Mouse (Mus musculus): ENCODE results near the gene Prmt8. TPM values are rescaled to one million over a fixed set of nuclear protein-coding genes. Genes with fewer than 3 reads are reported as not detected.
A peak's percentile ranks its signal among the peaks of the same experiment; 100 is the strongest.

Gene Prmt8
- polyA plus RNA-seq (2012; ENCODE audit: insufficient read depth, insufficient read length, low replicate concordance, missing spikeins): 187 TPM in 1 of 2 replicates, not detected in the other

- 2% methylated on average over 40 of the region's 42 CpGs for WGBS
- H3K27ac ChIP-seq (ENCODE audit: insufficient read depth, low read depth, low read length): peak within 1 kb of the TSS; percentile 66
- H3K4me1 ChIP-seq (ENCODE audit: control insufficient read depth, insufficient read depth, low read length): peaks cover 16% of the 10 kb centered on the region
- peak within 1 kb of the TSS; percentile 74 for H3K4me3 ChIP-seq (ENCODE audit: insufficient read depth, low read depth, low read length)
- TF ChIP-seq CTCF (IDR thresholded peaks at IDR 0.05; ENCODE audit: insufficient read depth, low read depth, low read length) (no peak), POLR2A (IDR thresholded peaks at IDR 0.05; ENCODE audit: insufficient read depth, low read depth, low read length) (no peak)
These were observed at the start of gene Prmt8 for GRCm38 (mm10) chr6:127769275-127770156. Prmt8 (minus strand) TSS chr6:127769472.

GRCm38 (mm10) chr6:127803046-127803729, 33.9 kb upstream of the Prmt8 start:
- Histone ChIP-seq H3K4me3 (ENCODE audit: insufficient read depth, low read depth, low read length) (no peak overlapping the region), H3K4me1 (ENCODE audit: control insufficient read depth, insufficient read depth, low read length) (no peaks in the 10 kb centered on the region), H3K27ac (ENCODE audit: insufficient read depth, low read depth, low read length) (no peak overlapping the region)
- TF ChIP-seq CTCF (IDR thresholded peaks at IDR 0.05; ENCODE audit: insufficient read depth, low read depth, low read length) (no peak), POLR2A (IDR thresholded peaks at IDR 0.05; ENCODE audit: insufficient read depth, low read depth, low read length) (no peak)
- WGBS: 51% methylated on average over 9 of the region's 9 CpGs

- TF ChIP-seq CTCF (IDR thresholded peaks at IDR 0.05; ENCODE audit: insufficient read depth, low read depth, low read length) (no peak), POLR2A (IDR thresholded peaks at IDR 0.05; ENCODE audit: insufficient read depth, low read depth, low read length) (no peak)
- Histone ChIP-seq H3K4me1 (ENCODE audit: control insufficient read depth, insufficient read depth, low read length) (no peaks in the 10 kb centered on the region), H3K27ac (ENCODE audit: insufficient read depth, low read depth, low read length) (no peak overlapping the region), H3K4me3 (ENCODE audit: insufficient read depth, low read depth, low read length) (no peak overlapping the region)
- WGBS: 80% methylated on average over 12 of the region's 12 CpGs
These were observed 32.9 kb upstream of the Prmt8 start for GRCm38 (mm10) chr6:127802211-127802610.

GRCm38 (mm10) chr6:127790023-127790422, 20.8 kb upstream of the Prmt8 start:
- Histone ChIP-seq H3K4me3 (ENCODE audit: insufficient read depth, low read depth, low read length) (no peak overlapping the region), H3K4me1 (ENCODE audit: control insufficient read depth, insufficient read depth, low read length) (no peaks in the 10 kb centered on the region), H3K27ac (ENCODE audit: insufficient read depth, low read depth, low read length) (no peak overlapping the region)
- TF ChIP-seq POLR2A (IDR thresholded peaks at IDR 0.05; ENCODE audit: insufficient read depth, low read depth, low read length) (no peak), CTCF (IDR thresholded peaks at IDR 0.05; ENCODE audit: insufficient read depth, low read depth, low read length) (no peak)
- WGBS: 72% methylated on average over 13 of the region's 13 CpGs

GRCm38 (mm10) chr6:127770806-127771205, 1.5 kb upstream of the Prmt8 start:
- TF ChIP-seq POLR2A (IDR thresholded peaks at IDR 0.05; ENCODE audit: insufficient read depth, low read depth, low read length) (no peak), CTCF (IDR thresholded peaks at IDR 0.05; ENCODE audit: insufficient read depth, low read depth, low read length) (no peak)
- H3K4me3 ChIP-seq (ENCODE audit: insufficient read depth, low read depth, low read length): no peak overlapping the region
- H3K27ac ChIP-seq (ENCODE audit: insufficient read depth, low read depth, low read length): peak overlapping the region; percentile 67
- H3K4me1 ChIP-seq (ENCODE audit: control insufficient read depth, insufficient read depth, low read length): peaks cover 12% of the 10 kb centered on the region
- WGBS: 20% methylated on average over 4 of the region's 4 CpGs

GRCm38 (mm10) chr6:127768621-127769274, 524 bp downstream of the Prmt8 start:
- under 1% methylated on average over 62 of the region's 64 CpGs for WGBS
- TF ChIP-seq CTCF (IDR thresholded peaks at IDR 0.05; ENCODE audit: insufficient read depth, low read depth, low read length) (no peak), POLR2A (IDR thresholded peaks at IDR 0.05; ENCODE audit: insufficient read depth, low read depth, low read length) (no peak)
- Histone ChIP-seq H3K4me3 (ENCODE audit: insufficient read depth, low read depth, low read length) (peak overlapping the region; percentile 74), H3K4me1 (ENCODE audit: control insufficient read depth, insufficient read depth, low read length) (peaks cover 16% of the 10 kb centered on the region), H3K27ac (ENCODE audit: insufficient read depth, low read depth, low read length) (peak overlapping the region; percentile 66)

- under 1% methylated on average over 49 of the region's 49 CpGs for WGBS
- H3K27ac ChIP-seq (ENCODE audit: insufficient read depth, low read depth, low read length): peak overlapping the region; percentile 66
- H3K4me1 ChIP-seq (ENCODE audit: control insufficient read depth, insufficient read depth, low read length): peaks cover 16% of the 10 kb centered on the region
- TF ChIP-seq CTCF (IDR thresholded peaks at IDR 0.05; ENCODE audit: insufficient read depth, low read depth, low read length) (no peak), POLR2A (IDR thresholded peaks at IDR 0.05; ENCODE audit: insufficient read depth, low read depth, low read length) (no peak)
- H3K4me3 ChIP-seq (ENCODE audit: insufficient read depth, low read depth, low read length): peak overlapping the region; percentile 74
These were observed 1.4 kb downstream of the Prmt8 start for GRCm38 (mm10) chr6:127767706-127768493.

- H3K27ac ChIP-seq (ENCODE audit: insufficient read depth, low read depth, low read length): peak overlapping the region; percentile 66
- WGBS: under 1% methylated on average over 18 of the region's 18 CpGs
- H3K4me3 ChIP-seq (ENCODE audit: insufficient read depth, low read depth, low read length): peak overlapping the region; percentile 74
- TF ChIP-seq CTCF (IDR thresholded peaks at IDR 0.05; ENCODE audit: insufficient read depth, low read depth, low read length): no peak
- TF ChIP-seq POLR2A (IDR thresholded peaks at IDR 0.05; ENCODE audit: insufficient read depth, low read depth, low read length): 0 out of 2 replicates have a peak, but pooled peaks have one; percentile 9
- H3K4me1 ChIP-seq (ENCODE audit: control insufficient read depth, insufficient read depth, low read length): peaks cover 16% of the 10 kb centered on the region
These were observed 2.0 kb downstream of the Prmt8 start for GRCm38 (mm10) chr6:127767201-127767705.

Measured in olfactory bulb, adult 2 months (tissue).